Mouse (Mus musculus): ENCODE results near the gene Elmo1.

The Elmo1 gene

DNA sequence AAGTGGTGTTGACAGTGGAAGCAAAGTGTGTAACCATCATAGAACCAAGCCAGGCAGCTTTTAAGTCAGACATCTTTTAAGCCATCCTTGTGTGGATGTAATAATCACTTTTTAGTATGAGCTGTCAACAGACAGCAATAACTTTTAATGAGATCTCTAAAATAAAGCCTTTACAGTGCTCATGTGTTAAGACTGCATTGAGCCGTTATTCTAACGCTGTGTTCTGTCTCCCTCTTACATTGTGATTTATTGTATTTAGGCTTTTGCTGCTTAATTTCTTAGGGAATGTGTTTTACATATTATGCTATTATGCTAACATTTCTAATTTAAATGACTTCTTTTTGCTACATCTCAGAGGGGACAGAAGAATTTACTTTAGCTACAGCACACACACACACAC, 189.5 kb downstream of the Elmo1 start:
- DNase-seq: no peak

DNA sequence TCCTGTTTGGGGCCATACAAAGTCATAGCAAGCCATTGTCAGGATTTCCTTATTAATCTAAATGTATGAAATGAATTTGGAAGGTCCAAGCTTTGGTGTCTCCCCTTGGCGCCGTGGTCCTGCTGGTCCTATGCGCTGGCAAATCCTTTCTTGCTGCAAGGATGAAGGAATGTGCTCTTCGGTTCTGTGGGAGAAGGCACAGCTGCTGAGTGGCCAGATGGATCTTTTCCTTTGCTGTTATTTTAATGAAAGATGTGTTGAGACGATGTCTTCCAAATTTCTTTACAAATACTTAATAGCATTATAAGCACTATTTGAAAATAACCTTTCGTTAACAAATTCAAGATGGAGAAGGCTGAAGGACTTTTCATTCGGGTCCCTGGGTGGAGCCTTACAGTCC, 193.5 kb downstream of the Elmo1 start:
- no peak for DNase-seq

DNA sequence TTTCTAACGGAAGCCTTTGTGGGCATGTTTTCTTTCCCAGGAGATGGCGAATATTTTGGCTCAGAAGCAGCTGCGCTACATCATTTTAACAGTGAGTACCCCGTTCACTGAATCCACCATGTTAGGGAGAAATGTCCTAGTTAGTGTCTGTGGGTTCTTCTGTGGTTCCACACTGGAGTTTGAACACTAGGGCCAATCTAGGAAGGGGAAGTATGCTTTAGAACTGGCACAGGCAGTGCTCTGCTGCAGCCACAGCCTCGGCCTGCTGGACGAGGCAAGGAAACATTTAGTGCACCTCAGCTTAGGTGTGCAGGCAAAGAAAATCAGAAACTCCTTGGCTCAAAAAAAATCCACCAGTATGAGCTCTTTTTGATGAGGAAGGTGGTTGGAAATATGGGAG, 196.3 kb downstream of the Elmo1 start:
- DNase-seq: no peak

DNA sequence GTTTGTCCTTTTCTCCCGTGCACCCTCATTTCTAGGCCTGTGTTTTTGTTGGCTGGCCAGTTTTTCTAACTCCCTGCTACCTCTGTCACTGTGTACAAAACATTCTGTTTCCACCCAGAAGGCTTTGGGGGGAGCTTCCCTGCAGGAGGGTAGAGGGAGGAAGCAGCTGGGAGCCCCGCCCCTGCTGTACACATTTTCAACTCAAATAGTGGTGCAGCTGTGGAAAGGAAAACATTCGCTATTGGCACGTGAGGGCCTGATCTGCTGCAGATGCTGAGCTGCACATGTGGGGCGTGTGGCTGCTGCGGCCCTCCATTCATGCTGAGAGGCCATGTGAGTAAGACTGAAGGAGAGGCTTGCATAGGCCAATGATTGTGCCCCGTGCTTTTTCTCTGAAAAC, 198.0 kb downstream of the Elmo1 start:
- DNase-seq: peak; percentile 38

DNA sequence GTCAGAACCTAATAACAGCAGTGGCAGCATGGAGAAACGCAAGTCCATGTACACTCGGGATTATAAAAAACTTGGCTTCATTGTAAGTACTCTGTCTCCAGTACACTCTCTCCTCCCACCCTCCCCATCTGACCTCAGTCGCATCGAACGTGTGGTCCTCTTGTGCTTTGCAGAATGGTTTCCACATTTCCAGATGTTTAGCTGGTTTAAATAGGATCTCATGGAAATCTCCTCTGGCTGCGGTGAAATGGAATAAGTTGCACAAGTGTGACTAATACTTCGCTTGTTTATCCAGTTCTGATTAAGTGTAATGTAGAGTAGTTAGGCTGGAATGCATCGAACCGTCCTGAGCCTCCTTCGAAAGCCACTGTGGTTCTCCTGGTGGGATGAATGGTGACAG, 200.0 kb downstream of the Elmo1 start:
- no peak for DNase-seq

DNA sequence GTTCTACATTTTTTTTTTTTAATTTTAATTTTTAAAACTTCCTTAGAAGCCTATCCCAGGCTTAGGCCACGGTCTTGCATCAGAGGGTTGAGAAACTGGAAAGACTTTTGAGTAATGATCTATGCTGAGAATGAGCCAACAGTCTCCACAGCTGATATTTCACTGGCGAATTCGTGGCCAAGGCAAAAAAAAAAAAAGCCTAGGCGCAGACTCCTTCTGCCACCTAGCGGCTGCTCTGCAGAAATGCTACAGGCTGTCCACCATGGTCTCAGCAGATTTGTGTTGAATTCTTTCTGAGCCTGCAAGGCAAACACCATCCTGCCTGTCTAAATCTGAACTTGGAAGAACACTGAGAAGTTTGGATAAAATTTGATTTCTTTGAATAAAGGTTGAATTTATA, 202.0 kb downstream of the Elmo1 start:
- peak; percentile 54 for DNase-seq

DNA sequence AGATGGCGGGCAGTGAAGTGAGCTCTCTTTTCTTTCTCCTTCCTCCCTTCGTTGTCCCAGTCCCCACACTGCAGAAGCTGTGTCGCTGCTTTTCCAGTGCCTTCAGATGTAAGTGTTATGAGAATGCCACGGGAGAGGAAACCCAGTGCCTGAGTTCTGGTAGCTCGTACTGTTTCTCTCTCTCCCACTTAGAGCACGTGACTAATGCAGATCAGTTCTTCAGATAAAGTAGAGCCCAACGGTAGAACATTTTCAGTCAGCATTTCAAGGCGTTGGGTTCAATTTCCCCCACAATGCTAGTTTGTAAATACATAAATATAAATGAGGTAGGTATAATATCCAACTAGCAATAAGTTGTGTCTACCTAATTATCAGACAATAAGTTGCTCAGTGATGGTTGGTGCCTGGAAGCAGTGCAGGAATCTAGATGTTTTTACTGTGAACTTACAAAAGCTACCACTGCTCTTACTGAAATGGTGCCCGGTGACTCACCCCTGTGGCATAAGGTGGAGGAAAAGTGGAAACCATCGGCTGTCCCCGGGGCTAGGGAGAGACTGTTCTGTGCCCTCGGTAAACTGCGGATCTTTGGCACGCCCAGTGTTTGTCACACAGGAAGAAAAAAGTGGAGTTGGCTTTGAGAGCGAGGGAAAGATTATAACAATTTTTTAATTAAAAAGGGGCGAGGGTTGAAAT, 205.0 kb downstream of the Elmo1 start:
- DNase-seq: no peak

DNA sequence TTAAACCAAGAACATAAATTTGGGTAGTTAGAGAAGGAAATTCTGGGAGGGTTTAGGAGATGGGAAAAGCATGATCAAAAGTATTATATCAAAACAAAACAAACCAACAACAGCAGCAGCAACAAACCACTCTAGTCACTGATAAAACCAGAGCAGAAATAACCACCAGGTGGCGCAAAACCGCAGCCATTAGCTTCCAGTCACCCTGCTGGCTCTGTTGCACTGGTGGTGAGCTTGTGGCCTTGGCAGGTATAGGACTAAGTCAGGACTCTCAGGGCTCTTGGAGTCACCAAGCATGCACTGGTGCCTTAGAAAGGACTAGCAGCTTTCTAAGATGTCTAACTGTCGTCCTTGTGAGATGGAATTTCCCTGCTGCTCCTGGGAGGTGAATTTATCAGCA, 207.4 kb downstream of the Elmo1 start:
- peak; percentile 81 for DNase-seq

DNA sequence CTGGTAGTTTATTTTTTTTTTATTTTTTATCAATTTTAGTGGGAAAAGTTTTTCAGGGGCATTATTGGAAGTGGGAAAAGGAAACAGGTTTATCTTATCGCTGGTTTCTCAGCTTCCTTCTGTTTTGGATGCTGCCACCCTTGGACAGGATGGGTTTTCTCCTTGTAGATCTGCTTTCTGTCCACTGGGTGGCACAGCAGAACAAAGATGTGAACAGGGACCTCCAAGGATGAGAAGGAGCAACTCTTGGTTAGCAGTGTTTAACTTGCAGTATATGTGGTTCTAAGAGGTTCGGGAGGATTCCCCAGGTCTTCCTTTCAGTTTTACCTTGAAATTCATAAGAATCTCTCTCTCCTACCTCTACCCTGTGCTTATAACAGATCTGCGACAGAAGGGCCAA, 209.0 kb downstream of the Elmo1 start:
- peak; percentile 36 for DNase-seq

DNA sequence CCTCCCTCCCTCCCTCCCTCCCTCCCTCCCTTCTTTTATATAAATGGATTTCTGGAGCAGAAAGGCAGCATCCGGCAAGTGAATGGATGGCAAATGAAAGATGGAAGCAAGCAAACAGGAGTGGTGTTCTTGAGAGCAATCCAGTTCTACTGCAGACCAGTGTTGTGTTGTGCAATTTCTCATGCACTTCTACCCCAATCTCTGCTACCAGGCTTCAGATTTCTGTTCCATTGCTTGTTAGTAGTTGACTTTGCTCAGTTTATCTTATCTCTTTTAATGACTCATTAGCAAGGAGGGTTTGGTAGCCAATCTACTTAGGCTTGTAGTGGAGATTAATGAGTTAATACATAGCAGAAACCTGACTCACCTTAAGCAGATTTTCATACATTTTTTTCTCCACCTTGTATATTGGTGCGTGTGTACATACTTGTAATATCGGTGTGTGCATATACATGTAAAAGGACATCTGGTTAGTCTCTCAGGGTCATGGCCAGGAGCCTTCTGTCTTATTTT, 209.7 kb downstream of the Elmo1 start:
- no peak for DNase-seq

DNA sequence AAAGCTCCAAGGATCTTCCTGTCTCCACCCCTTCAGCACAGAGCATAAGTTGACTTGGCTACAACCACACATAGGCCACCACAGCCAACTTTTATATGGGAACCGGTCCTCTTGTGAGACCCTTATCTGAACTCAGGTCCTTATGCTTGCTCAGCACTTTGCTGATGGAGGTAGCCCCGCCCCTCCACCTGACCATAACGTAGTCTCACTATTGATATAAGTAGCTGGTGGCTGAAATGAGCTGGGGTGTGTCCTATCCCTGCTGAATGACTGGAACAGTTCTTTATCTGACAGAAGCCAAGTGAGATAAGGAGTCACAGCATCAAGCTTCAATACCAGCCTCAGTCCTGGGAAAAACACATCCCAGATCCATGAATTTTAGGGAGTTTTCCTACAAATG, 210.2 kb downstream of the Elmo1 start:
- no peak for DNase-seq

DNA sequence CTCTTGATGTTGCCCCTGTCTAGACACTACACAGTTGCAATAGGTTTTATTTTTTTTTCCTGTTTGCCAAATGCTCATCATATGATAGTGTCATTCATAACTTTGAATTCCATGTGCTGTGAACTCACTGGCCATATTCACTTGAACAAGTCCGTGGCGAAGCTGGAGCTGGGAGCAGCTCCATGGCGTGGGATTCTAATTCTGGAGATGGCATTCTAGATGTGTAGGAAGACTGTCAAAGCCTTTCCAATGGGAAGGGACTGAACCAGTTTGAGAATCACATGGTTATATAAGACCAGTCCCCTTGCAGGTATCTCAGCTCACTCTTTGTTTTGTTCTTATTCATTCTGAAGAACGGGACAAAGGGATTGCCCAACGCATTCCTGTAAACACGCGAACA, 211.4 kb downstream of the Elmo1 start:
- DNase-seq: no peak

DNA sequence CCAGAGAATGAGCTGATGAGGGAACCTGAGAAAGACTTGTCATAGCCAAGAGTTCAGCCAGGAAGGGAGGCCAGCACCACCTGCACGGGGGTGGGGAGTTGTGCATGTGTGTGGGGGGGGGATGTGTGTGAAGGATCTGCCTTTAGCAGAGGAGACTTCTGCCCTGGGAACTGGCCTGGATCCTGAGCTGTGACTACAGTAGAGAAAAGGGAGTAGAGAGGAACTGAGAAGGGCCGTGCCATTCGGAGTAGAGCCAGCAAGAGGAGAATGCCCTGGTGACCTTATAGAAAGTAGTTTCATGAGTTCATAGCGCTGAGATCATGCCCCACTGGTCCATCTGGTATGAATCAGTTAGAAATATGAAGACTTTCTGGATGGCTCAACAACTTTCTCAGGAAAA, 215.2 kb downstream of the Elmo1 start:
- no peak for DNase-seq

DNA sequence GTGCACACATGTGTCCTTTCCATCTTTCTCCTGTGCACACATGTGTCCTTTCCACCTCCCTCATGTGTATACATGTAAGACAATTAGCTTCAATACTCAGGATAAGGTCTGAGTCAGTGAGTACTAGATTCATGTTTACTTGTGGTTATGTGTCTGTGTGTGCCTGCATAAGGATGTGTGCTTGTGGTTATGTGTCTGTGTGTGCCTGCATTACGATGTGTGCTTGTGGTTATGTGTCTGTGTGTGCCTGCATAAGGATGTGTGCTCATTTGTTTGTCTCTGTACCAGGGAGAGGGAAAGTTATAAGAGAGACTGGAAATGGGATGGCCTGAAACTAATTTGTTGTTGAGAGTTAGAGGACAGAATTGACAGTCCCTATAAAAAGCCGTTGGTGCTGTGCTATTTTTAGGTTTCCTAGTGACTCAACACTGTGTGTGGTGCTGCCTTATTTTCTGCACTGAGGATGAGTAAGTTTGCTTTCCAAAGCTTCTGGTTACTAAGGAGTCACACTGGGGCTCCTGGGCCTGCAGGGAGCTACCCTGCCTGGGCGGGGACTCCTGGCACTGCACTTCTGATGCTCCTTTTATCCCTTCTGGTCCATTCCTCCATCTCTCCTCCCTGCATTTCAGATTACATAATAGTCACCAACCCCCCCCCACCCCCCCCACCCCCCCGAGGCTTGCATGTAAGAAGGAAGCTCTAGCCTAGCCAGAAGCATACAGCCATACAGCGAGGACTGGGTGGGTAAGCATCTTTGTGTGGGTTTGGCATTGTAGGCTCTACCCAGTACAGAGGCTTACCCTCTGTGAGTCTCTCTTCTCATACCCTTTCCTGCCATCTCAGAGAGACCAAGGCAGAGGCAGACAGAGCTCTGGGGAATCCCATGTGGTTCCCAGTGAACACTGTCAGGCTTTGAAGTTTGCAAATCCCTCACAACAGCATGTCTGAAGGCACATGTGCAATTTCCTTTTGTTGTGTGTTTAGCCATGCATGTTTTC, 216.1 kb downstream of the Elmo1 start:
- no peak for DNase-seq

DNA sequence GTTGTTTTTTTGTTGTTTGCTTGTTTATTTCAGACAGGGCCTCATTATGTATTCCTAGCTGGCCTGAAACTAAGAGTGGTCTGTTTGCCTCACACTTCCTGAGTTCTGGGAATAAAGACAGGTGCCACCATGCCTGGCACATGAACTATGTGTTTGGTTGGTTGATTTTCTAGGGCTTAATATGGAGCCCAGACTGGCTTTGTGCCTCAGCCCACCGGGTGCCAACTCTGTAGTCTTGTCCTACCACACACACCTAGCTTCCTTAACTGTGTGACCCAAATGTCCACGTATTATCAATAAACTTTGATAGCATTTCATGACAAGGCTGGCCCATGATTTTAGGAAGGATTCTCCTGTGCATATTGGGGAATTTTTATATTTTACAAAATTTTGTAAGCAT, 217.0 kb downstream of the Elmo1 start:
- no peak for DNase-seq

DNA sequence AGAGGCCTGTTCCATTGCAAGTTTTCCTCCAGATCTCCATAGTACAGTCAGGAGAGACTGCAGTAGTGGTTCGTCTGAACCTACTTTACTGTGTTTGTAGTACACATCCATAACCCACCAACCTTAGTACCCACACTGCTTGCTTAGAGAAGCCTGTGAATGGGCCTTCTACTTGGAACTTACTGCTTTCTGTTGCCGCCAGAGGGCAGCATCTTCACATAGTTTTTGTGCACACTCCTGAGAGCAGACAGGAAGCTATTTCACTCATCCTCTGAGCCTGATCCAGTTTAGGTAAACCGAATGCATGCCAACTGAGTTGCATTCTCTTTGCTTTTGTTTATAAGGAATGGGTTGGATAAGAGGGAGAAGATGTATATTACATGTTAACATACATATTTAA, 221.2 kb downstream of the Elmo1 start:
- DNase-seq: peak; percentile 90

DNA sequence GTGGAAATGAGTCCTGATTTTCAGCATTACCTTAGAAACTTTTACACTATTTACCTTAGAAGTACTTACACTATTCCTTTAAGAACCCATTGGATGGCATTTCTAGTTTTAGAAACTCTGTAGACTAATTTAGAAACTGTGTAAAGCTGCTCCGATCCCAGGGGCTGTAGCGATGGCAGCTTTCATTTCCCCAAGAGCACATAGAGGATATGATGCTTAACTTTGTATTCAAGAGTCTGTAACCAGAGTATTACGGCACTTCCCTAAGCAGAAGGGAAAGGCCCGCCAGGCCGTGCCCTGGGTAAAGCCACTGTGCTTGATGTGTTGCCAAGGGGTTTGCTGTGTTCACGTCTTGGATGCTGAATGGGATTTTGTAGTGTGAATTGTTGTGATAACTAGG, 222.9 kb downstream of the Elmo1 start:
- no peak for DNase-seq

DNA sequence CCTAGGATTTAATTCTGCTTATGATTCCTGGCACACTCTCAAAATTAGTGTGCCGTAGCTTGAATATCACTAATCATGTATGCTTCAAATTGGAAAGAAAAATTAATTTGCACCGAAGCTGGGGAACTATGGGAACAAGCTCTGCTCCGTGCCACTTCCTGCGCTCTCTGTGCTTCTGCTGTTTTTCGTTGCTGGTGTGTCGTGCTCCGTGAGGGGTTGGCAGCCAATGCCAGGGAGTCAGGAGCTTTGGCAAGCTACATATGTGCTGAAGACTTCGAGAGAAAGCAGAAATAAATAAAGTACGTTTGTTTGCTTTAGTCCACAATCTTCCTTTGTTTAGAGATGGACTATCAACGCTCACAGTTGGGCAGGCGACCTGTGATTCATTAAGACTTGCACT, 225.7 kb downstream of the Elmo1 start:
- DNase-seq: no peak

DNA sequence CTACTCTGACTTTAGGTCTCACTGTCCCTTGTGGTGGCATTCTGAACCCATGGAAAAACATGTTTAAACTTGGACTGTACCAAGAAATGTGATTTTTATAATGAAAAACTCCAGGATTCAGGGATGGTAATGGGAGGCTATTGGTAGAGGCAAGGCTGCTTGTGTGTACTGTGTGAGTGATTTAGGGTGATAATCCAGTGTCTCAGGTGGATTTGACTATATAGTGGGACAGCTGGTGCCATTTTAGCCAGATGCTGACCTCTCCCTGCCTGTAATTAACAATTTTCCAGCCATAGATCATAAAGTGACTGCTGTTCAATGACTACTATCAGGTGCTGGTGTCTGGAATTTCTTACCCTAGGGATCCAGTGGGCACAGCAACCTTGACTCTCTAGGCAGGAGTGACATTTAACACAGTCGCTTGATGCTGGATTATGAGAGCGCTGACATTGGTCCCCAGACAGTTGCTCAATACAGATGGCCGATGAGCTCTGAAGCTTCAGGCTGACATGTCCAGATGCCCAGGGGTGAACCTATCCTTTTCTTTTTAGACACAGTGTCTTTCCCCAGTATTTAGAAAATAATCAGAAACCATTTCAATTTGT, 228.3 kb downstream of the Elmo1 start:
- no peak for DNase-seq

DNA sequence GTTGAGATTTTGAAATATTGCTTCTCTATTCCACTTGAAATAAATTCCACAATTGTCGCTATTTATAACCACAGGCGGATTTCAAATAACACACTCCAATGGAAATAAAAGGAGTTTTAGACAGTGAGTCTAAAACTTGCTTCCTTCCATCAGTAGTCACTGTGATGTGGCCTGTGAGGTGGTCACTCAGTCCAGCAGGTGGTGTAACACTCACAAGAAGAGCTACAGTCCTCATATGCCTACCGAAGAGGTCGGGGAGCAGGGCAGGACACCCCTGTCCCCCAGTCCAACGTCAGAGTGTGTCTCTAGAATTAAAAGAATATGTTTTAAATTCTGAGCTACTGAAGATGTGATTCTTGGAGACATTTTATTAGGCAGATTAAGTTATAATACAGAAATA, 229.8 kb downstream of the Elmo1 start:
- no peak for DNase-seq

DNA sequence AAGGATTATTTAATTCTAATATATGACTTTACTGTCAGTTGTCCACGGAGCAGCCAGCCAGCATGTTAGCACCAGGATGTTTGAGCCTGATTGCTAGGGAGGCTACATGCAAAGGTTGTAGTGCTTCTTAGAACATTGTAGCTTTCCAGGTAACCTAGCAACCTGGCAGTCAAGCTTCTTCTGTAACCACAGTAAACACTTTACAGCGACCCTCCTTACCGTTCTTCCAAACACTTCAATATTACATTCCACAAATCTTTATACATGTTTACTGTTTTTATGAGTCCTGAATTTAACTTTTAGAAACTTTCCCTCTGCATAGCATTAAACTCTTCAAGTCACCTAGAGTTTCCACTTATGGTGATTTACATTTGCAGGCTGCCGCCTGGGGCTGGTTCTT, 233.1 kb downstream of the Elmo1 start:
- no peak for DNase-seq

DNA sequence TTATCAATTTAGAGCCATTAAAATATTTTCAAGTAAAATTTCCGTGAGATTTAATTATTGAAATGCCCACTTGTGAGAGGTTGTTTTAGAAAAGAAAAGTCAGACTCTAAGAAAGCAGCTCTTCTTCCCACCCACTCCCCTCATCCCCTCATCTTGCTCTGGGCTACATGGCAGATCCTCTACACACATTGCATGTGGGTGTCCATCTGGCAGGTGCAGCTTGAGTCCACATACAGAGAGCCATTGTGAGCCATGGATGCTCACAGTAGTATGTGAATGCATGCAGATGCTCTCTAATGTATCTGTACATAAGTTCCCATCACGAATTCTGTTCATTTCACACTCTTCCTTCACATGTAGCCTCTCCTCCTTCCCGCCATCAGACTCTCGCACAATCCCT, 236.7 kb downstream of the Elmo1 start:
- no peak for DNase-seq

DNA sequence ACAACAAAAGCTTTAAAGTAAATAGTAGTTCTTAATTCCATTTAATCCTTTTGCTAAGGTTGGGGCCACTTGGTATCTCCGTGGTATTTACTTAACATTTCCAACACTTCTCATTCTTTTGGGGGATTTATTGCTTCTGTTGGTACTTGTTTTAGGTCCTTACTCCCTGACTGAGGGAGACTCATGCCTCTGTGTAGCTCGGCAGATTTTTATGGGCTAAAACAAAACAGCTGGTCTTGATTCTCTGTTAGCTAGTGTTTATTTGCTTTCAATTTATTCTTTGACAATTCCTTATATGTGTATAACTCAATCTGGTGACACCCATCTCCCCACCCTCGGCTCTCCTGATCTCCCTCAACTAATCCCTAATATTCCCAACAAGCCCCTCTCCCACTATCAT, 237.6 kb downstream of the Elmo1 start:
- no peak for DNase-seq

DNA sequence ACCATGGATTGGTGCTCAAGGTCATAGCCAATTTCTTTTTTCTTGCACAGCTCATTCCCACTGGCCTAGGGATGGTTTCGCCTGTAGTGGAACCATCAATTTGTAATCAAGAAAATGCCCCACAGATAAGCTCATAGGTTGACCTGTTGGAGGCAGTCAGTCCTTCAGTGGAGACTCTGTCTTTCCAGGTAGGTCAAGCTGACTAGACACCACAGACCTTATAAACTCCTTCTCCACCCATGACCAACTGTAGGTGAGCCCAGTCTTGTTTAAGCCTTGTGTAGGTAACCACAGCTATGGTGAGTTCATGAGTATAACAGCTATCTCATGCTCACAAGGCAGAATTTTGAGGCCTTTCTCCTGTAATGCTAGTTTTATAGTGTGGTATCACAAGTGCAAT, 238.3 kb downstream of the Elmo1 start:
- DNase-seq: no peak
